Mouse (Mus musculus) thymus, postnatal 36 days (tissue): ENCODE data around the gene Gm21985.
"Not testable (repeated sequence)": the region's sequence is repeated elsewhere in the genome, so short reads cannot be mapped to it uniquely, and the experiment has no call there.

ENCODE experiments used
- DNase-seq, 2 experiments: peaks; one replicate each; pipeline ENCODE4 v3.0.0; 2022; ENCODE audit warnings: mixed read lengths in 2 of 2

Gene Gm21985

DNA sequence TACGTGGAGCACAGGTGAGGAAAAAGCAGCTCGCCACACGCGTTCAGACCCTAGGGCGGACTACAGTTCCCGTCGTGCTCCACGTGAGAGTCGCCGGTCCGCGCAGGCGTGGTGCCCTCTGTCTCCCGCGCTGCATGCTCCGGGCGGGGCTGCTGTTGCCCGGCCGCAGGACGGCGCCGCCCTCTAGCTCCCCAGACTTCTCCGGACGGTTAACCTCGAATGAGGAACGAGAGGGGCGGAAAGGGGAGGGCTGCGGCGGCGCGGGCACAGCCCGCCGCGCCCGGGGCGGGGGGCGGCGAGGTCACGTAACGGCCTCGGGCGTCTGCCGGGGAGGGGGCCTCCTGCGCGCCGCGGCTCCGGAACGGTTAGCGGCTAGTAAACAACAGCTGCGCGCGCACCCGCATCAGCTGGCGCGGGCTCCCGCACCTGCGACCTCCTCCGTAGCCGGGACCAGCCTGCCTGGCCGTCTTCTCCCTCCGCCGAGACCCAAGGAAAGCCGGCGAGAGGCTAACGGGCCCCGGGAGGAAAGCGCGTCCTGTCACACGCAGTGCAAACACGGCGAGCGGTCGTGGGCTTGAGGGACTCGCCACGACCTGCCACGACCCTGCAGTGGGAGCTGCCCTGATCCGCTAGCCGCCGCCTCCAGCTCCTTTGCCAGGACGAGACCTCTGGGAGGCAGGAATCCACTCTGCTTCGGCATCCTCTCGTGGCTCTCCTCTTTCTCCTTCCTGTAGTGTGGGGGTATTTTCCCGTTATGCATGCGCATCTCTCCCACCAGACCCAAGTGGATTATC, 469 bp upstream of the Gm21985 start, which contains the start of gene Slc12a6:
Gene Slc12a6, plus strand, starts transcription at position 378 of the 794 bp plus-strand sequence.
- DNase-seq = peak; percentile 92 to 95

DNA sequence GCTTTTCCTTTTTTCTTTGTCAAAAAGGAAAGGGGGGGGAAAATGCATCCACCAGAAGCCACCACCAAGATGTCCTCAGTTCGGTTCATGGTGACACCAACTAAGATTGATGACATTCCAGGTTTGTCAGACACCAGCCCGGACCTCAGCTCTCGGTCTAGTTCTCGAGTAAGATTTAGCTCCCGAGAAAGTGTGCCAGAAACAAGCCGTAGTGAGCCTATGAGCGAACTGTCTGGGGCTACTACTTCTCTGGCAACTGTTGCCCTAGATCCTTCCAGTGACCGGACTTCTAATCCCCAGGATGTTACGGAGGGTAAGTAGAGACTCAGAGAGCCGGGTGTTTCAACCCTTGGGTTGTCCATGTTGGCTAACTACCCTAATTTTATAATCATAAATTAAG, 666 bp downstream of the Gm21985 start:
- peak in 1 of 2 experiments; percentile 26 for DNase-seq

DNA sequence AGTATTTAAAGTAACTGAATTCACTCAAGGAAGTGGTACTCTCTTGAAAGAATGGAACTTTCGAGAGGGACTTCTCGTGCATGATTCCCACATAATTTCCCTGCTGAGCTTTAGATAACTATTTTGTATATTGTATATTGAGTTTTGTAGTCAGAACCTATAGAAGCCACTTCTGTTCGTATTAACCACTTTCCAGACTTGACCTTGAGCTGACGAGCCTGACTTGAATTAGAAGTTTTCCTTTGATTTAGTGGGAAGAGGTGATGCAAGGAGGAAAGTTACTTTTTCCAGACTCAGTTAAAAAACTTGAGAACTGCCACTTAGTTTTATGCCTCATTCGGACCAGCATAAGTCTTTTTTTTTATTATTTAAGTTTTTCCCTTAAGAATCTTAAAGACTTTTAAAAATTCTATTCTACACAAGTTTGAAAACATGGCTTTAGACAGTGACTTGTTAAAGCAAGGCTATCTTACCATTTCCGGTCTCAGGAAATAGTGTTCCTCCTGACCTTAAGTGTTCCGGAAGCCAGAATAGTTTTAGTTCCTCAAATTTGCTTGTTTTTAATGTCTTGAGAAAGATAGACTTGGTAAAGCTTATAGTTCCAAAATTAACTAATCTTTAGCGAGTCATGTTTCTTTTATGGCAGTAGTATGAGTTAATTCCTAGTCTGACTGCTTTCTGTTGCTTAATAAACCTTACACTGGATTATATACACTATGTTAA, 1.6 kb downstream of the Gm21985 start:
- DNase-seq = no peak

DNA sequence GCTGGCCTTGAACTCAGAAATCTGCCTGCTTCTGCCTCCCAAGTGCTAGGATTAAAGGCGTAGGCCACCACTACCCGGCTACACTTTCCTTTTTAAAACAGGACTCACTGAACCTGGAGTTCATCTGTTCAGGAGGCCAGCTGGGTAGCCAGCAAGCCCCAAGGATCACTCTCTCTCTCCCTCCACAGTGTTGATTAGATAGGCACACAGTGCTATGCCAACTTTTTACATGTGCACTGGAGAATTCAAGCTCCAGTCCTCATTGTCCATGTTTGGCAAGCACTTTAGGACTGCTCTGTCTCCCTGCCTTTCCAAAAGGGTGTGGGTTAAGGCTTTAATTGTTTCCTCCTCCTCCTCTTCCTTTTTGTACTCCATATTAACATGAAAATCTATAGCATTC, 3.9 kb downstream of the Gm21985 start:
- DNase-seq = no peak

DNA sequence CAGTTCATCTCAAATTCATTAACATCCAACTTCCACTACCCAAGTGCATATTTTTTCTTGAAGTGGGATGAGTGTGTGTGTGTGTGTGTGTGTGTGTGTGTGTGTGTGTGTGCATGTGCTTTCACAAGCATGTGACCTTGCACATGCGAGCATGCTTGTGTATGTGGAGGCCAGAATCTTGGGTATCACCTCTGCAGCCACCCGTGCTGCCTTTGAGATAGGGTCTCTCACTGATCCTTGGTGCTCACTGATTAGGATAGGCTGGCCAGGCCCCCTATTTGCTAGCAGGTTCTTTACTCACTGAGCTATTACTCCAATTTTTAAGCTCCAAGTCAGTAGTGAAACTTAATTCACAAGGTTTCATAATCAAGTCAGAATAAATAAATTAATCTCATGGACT, 6.8 kb downstream of the Gm21985 start:
- DNase-seq = no peak

DNA sequence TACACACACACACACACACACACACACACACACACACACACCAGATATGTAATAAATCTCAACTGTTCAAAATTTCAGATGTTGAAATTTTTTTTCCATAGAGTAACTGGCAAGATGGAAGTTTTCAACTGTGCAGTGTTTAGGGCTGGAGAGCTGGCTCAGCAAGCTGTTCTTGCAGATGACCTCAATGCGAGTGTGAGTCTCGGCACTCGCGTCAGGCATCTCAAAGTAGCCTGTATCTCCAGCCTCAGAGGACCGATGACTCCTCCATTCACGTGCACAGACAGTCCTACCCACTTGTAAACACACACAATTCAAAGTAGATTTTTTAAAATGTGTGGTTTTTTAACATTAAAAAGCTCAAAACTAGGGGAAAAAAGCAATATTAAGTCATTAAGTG, 7.4 kb downstream of the Gm21985 start:
- no peak for DNase-seq

DNA sequence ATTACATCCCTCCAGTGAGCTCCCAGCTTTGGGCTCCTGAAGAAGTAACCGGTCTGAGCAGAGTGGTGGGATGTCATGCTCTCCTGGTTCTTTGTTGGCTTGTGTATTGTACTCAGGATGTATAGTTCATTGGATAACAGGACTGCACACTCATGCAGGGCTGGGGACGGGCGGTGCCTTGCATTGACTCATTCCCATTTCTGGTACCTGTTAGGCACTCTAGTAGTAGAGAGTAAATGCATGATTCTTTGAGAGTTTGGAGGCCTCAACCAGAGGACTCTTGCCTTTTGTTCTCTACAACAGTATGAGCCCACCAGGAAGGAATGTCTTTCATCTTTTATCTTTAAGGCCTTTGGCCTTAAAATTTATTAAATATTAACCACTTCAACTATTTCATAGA, 10.8 kb downstream of the Gm21985 start:
- DNase-seq = no peak

DNA sequence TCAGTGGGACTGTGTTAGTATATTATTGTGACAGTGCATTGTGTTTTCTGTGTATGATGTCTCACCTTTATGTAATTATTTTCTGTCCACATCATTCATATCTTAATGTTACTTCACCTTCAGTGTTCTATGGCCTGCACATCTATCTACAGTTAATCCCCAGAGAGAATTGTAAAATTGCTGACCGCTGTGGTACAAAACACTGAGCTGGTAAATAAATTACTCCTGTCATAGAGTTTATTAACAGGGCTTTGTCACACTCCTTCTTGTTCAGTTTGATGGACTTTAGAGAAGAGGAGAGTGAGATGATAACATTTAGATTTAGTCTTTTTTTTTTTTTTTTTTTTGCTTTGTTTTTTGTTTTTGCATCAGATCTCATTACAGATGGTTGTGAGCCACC, 16.7 kb downstream of the Gm21985 start:
- no peak for DNase-seq

DNA sequence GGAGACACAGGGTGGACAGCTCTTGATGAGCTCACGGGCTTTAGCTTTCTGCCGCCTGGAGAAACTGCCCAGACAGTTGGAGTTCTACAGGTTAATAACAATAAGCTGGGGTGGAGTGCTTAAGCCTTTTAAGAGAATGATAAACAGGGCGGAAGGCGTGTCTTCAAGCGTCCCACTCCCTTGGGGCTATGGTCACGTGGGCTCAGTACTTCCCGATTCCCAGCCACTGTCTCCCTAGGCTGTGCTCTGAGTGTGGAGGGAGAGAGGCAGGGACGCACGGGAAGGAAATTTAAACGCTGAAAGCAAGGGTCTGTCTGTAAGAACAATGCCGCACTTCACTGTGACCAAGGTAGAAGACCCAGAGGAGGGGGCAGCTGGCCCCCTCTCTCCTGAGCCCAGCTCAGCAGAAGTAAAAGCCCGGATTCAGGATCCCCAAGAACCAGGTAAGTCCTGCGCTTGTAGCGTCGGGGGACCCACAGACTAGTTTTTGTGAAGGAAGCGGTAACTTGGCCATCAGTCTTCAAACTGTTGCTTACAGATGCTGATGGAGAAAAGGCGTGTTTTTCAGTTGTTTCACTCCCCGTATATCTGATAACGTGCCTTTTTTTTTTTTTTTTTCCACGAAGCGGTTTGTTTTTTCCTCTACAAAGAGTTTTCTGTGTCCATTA, 18.4 kb downstream of the Gm21985 start:
- no peak for DNase-seq

DNA sequence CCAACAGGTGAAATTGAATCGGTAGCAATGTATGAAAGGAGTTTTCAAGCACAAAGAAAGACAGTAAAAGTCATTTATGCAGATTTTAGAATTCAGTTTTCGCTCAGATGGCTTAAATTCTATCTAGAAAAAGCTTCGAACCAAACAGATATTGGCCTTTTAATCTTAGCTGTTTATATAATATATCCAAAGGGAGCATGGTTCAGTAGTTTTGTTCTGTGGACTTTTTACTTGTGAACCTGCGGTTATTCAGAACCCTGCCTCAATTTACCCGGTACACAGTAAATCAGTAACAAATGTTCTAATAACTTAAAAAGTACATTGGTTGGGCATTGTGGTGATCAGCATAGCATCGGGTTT, 18.9 kb downstream of the Gm21985 start:
- no peak for DNase-seq

DNA sequence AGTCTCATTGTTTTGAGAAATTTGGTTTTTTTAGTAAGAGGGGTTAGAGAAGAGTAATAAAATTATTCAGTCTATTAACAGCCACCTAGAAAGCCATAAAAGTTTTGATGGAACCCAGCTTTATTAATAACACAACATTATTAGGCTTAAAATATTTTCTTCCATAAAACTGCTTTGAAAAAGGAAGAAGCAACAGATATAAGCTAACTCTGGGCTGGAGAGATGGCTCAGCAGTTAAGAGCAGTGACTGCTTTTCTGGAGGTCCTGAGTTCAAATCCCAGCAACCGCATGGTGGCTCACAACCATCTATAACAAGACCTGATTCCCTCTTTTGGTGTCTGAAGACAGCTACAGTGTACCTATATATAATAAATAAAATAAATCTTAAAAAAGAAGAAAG, 19.9 kb downstream of the Gm21985 start:
- not testable (repeated sequence) for DNase-seq

DNA sequence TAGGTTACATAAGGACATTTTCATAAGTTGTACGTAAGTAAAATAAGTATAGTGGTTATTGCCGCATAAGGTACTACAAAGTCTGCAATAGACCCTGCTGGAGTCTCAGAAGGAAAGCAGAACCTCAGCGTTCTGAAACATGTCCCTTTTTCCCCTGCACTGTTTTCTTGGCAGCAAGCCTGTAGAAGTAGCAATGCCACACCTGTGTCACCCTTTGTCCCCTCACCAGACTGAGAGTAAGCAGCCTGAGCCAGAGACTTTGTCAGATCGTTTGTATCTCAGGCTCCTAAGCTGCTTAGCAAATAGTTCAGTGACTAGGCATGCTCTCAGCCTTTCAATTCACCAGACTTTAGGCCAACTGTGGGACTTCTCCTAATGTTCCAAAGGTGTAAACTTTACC, 20.9 kb downstream of the Gm21985 start:
- no peak for DNase-seq

DNA sequence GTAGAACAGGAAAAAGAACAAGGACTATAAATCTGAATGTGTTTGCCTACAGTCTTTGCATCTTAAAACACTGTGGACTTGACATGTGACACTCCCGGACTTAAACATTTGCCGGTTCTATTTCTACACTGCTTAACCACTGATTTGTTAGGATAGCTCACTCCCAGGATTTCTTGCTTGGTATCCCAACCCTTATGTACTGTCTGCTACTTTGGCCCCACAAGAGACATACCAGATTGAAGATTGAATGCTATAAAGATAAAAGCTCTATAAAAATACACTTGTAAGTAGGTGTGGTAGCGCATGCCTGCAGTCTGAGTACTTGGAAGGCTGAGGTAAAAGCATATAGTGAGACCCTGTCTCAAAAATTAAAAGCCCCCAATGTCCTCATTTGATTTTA, 23.4 kb downstream of the Gm21985 start:
- DNase-seq = no peak

DNA sequence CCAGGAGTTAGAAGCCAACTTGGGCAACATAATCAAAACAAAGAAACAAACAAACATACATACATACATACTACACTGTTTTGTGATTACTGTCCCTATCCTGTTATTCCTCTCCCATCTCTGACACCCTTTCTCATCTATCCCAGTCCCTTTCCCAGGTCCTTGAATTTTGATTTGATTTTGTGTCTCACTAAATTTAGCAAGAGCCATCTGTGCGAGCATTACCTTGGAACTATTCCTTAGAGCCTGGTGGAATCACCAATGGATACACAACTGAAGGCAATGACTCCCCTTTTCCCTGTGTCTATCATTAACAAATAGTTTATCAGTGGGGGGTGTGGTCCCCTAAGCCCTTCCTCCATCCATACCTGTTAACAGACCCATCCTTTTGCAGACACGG, 26.7 kb downstream of the Gm21985 start:
- DNase-seq = no peak

DNA sequence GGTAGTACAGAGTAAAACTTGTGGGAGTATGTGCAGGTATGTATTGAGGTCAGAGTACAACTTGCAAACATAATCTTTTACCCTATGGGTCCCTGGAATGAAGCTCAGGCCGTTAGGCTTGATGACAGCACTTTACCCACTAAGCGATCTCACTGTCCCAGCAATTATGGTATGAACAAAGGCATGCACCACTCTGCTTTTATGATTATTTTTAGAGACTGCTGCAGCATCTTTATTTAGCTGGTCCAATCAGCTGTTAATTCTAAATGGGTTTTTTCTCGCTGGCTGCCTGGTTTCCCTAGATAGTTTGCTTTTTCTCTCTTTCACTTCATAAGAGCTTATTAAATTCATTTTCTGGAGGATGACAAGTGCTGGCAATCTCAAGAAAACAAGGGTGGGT, 30.1 kb downstream of the Gm21985 start:
- DNase-seq = no peak

DNA sequence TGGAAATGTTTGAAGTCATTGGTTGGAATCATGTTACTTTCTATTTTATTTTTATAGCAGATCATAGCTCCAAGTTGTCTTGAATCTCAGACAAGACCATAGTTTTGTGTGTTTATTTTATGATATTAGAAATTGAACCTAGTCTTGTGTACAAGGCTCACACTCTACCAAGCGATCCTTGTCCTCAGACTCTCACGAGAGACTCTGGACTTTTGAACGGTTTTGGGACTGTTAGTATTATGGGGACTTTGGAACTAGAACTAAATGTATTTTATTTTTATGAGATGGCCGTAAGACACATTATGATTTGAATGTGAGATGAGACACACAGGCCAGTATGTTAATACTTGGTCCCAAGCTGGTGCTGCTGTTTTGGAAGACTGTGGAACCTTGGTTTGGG, 32.1 kb downstream of the Gm21985 start:
- DNase-seq = no peak

DNA sequence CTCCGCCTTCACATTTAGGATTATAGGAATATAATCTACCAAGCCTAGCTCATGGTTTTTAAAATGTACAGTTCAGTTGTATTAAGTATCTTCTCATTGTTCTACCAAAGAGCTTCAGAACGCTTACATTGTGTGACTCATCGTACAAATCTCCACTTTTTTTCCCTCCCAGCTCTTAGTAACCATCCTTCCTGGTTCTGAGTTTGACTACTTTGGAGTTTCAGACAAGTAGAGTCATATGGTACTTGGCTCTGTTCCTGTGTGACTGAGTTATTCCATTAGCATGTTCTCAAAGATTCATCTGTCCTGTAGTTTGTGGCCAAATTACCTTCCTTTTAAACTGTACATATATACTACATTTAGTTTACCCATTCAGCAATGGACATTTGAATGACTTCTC, 42.6 kb downstream of the Gm21985 start:
- no peak for DNase-seq

DNA sequence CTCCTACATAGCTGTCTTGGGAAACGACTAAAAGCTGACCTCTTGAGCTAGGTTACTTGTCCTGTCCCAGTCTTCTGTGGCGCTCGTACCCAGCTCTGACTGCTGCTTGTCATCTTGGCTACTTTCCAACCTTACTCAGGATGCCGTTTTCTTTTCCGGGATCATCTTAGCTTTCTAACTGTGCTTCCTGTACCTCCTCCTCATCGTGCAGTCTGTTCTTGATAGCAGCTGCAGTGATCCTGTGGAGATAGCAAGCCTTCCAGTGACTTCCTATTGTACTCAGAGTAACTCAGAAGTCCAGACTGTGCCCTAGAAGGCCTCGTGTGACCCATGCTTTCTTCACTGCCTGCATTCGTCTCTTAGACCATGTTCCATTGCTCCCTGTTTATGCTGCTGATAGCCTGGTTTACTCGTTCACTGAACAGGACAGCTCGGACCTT, 43.1 kb downstream of the Gm21985 start:
- DNase-seq = no peak

DNA sequence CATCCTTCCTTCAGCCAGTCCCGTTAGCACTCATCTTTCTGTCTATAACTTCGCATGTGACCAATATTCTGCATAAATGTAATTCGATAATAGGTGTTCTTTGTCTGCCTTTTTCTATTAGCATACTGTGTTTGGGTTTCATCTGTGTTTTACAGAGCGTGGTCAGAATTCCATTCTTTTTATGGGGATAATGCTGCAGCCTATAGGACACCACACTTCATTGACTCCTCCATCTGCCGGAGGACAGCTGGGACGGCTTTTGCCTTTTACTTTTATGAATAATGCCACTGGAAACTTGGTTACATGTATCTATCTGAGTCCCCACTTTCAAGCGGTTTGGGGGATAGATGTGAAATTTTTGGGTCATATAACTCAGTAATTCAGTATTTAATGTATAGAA, 49.5 kb downstream of the Gm21985 start:
- no peak for DNase-seq

DNA sequence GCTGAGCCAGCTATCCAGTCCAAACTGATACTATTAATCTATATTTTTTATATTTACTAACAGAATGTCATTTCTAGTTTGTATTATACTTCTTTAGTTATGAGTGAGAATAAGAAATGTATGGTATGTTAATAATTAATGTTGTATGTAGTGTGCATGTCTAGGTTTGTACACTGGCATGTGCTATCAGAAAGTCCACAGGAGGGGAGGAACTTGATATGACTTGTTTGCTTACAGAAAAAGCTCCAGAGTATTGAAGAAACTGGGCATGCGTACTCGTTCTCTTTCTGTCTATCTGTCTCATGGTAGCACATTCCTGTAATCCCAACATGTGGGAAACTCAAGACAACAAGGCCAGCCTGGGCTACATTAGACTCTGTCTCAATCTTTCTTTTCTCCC, 52.1 kb downstream of the Gm21985 start:
- no peak for DNase-seq

DNA sequence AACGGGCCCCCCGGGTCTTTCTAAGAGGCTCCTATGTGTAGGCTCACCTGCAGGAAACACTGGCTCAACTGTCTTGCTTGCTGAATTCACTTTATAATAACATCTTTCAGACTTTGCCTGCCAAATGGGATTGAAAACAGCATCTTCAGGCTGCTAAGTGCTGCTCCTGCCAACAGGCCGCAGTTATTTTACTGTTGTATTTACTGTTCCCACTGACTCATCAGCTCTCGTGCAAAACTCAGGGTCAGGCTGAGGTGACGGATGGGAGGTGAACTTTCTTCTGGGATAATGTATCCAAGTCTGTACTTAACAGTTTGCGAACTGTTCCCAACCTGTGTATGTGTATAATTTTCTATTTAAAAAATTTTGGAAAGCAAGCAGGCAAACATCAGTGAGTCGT, 52.8 kb downstream of the Gm21985 start:
- DNase-seq = no peak

DNA sequence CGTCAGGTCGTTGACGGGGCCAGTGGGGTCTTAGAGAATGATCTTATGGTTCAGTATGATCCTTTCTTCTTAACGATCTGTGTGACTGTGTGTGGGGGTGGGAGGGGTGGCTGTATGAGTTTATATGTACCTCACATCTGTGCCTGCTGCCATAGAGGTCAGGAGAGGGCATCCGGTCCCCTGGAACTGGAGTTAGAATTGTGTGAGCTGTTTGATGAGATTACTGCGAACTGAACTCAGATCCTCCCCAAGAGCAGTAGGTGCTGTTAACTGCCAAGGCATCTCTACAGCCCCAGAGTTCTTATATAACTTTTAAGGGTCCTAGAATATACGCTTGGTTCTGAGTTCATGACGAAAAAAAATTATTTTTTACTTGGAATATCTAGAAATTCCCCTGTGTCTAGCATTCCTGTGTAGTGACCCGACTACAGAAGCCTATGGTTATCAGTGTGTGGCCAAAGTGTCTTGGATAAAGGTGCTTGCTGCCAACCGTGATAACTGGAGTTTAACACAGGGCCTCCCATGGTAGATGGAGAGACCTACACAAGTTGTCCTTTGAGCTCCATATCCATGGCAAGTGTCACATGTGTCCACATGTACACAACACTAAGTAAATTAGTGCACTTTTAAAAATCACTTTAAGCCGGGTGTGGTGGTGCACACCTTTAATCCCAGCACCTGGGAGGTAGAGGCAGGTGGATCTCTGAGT, 62.1 kb downstream of the Gm21985 start:
- no peak for DNase-seq
